Mouse (Mus musculus) CH12.LX (cell line): ENCODE measurements at regions not wholly inside any gene's neighbourhood (a gene's known extent, or its start where the extent isn't known, plus 50 kb on each side); places are given as distances from the start of the nearest gene placed in this dataset.

ENCODE experiments used
- CHD2 ChIP-seq: IDR thresholded peaks from 2 replicates; pipeline ENCODE4 v1.6.1; 2011; ENCODE audit warnings: low read length, improper control_type of control experiment
- CTCF ChIP-seq, 2 experiments: IDR thresholded peaks in 1 of 2; conservative IDR thresholded peaks in 1 of 2; 2 replicates each; pipeline ENCODE4 v1.5.1; 2011 to 2012; ENCODE audit warnings: low read depth in 2 of 2, low read length in 2 of 2, improper control_type of control experiment in 1 of 2, inconsistent platforms in 1 of 2, mild to moderate bottlenecking in 1 of 2, moderate library complexity in 1 of 2
- EP300 ChIP-seq: IDR thresholded peaks from 2 replicates; pipeline ENCODE4 v1.6.1; 2011; ENCODE audit warnings: low read length, improper control_type of control experiment
- HCFC1 ChIP-seq: IDR thresholded peaks from 2 replicates; pipeline ENCODE4 v1.6.1; 2012; ENCODE audit warnings: low read depth, mild to moderate bottlenecking, inconsistent platforms, low read length, improper control_type of control experiment
- MAFK ChIP-seq: IDR thresholded peaks from 2 replicates; pipeline ENCODE4 v1.6.1; 2011; ENCODE audit warnings: low read length, improper control_type of control experiment; ENCODE audit not compliant: insufficient replicate concordance
- MXI1 ChIP-seq: IDR thresholded peaks from 2 replicates; pipeline ENCODE4 v1.6.1; 2011; ENCODE audit warnings: mild to moderate bottlenecking, low read depth, low read length, improper control_type of control experiment
- NELFE ChIP-seq: IDR thresholded peaks from 2 replicates; pipeline ENCODE4 v1.6.1; 2011; ENCODE audit warnings: low read depth, low read length, improper control_type of control experiment
- POLR2A ChIP-seq: IDR thresholded peaks from 2 replicates; pipeline ENCODE4 v1.6.1; 2011; ENCODE audit warnings: low read depth, mild to moderate bottlenecking, improper control_type of control experiment, low read length
- POLR2AphosphoS2 ChIP-seq: IDR thresholded peaks from 2 replicates; pipeline ENCODE4 v1.6.1; 2011; ENCODE audit warnings: low read depth, low read length, improper control_type of control experiment
- ZC3H11A ChIP-seq: IDR thresholded peaks from 2 replicates; pipeline ENCODE4 v1.6.1; 2012; ENCODE audit warnings: low read depth, mild to moderate bottlenecking, inconsistent platforms, low read length, improper control_type of control experiment

DNA sequence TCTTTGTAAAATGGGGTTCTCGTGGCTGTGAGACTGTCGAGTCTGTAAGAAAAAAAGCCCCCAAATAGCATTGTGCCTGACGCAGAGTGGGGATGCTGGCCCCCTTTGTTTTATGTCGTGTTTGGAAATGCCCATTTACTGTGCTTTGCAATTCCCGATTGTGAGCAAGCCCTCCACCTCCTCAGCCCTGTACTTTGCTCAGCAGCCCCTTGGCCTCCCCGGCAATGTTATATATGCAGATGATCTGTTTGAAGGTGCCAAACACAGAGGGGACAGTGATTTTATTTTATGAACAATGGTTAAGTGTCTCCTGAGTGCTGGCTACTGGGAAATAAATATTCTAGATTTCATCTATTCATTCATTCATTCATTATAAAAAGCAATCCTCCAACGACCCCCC, 477.6 kb downstream of the Prss52 start:
- no peak for TF ChIP-seq MXI1
- TF ChIP-seq POLR2A = no peak
- TF ChIP-seq CHD2 = no peak
- no peak for TF ChIP-seq ZC3H11A
- TF ChIP-seq MAFK = no peak
- TF ChIP-seq CTCF (conservative IDR thresholded peaks at IDR 0.05 in 1 of 2, IDR thresholded peaks at IDR 0.05 in 1 of 2; ENCODE audit: low read depth in 2 of 2, low read length in 2 of 2) = no peak
- no peak for TF ChIP-seq EP300
- no peak for TF ChIP-seq POLR2AphosphoS2
- TF ChIP-seq NELFE = no peak
- TF ChIP-seq HCFC1 = no peak
